ENCODE assay signal across 9 mouse cellular contexts in the genomic region with DNA sequence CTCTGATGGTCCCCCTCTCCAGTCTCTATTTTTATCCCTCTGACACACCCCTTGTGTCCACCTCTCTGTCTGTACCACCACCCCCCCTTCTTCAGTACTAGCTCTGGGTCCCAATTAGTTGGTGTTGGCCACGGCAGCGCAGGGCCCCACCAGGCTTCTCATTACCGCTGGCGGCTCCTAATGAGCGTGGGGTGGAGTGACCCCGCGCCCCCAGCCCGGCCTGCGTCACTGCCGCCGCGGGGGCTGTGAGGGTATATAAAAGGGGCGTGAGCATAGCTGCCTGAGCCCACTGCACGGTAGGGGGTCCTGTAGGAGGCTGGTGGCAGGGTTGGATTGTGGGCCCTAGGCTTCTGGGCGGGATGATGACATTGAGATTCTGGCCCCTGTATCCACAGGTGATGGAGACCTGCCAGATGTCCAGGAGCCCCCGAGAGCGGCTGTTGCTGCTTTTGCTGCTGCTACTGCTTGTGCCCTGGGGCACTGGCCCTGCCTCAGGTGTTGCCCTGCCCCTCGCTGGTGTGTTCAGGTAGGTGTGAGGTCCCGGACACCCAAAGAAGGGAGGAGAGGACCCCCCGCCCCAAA. TPM values are rescaled to one million over a fixed set of nuclear protein-coding genes. Genes with fewer than 3 reads are reported as not detected.
DNase-seq lines count a peak whose midpoint lies in the region; ATAC-seq and TF ChIP-seq lines count a peak whose summit lies in the region.
"Had no signal": no experiment of that assay in that cellular context is flagged by ENCODE, and none has a peak within 500 bp of the region (broad histone marks: within the 10 kb centered on the region; RNA-seq: fewer than 3 reads in every experiment).

Gene Pth2, plus strand, starts transcription at position 100 of the 582 bp plus-strand sequence.

- H3K4me3 ChIP-seq in cerebellum, adult 2 months (replicated peaks; ENCODE audit: insufficient read depth, low read depth, low read length), result no peak within 1 kb of the TSS
- peak within 1 kb of the TSS; percentile 78 for H3K4me3 ChIP-seq in megakaryocyte, embryonic 14.5 days (replicated peaks)
- H3K4me3 ChIP-seq in liver, embryonic 14.5 days (ENCODE audit: insufficient read depth in 1 of 2, low read depth in 2 of 2, low read length in 2 of 2), result peak within 1 kb of the TSS in 1 of 2 experiments; percentile 9; a peak in 2 of 4 replicates
- peak within 1 kb of the TSS; percentile 15; the same call in 1 of the 2 replicates for H3K4me3 ChIP-seq in stomach, postnatal 0 days (ENCODE audit: low read depth, low read length)

- WGBS in cerebellum, adult 2 months, result 18% methylated on average over 20 of the region's 20 CpGs
- 21% methylated on average over 19 of the region's 20 CpGs for WGBS in liver, embryonic 14.5 days (ENCODE audit: insufficient replicate concordance)
- 27% methylated on average over 19 of the region's 20 CpGs for WGBS in stomach, postnatal 0 days

- no peaks in the 10 kb centered on the region for H3K9me3 ChIP-seq in megakaryocyte, embryonic 14.5 days
- no peaks in the 10 kb centered on the region for H3K9me3 ChIP-seq in liver, embryonic 14.5 days (ENCODE audit: control insufficient read depth, low read length)
- no peaks in the 10 kb centered on the region for H3K9me3 ChIP-seq in stomach, postnatal 0 days (ENCODE audit: control insufficient read depth, low read length)

- peaks cover 11% of the 10 kb centered on the region for H3K4me1 ChIP-seq in cerebellum, adult 2 months (ENCODE audit: control insufficient read depth, insufficient read depth, low read length)
- peaks cover 48% of the 10 kb centered on the region for H3K4me1 ChIP-seq in megakaryocyte, embryonic 14.5 days
- H3K4me1 ChIP-seq in liver, embryonic 14.5 days (replicated peaks; ENCODE audit: control insufficient read depth in 2 of 2, insufficient read depth in 2 of 2, low read length in 1 of 2), result no peaks in the 10 kb centered on the region; a peak in 1 of 4 replicates
- peaks cover 6% of the 10 kb centered on the region for H3K4me1 ChIP-seq in stomach, postnatal 0 days (replicated peaks; ENCODE audit: control insufficient read depth, insufficient read depth)

- ATAC-seq in megakaryocyte, adult 5-6 weeks (ENCODE audit: poor library complexity, severe bottlenecking), result no peak
- ATAC-seq in liver, embryonic 14.5 days (ENCODE audit: insufficient read depth), result no peak
- ATAC-seq in stomach, postnatal 0 days (ENCODE audit: low FRiP score, low TSS enrichment), result no peak

- DNase-seq in cerebellum, adult 11-12 months, result peak; percentile 71
- DNase-seq in cerebellum, adult 2 months, result no peak
- DNase-seq in liver, embryonic 14.5 days (ENCODE audit: low read depth in 3 of 3, low spot score in 3 of 3), result no peak
- DNase-seq in stomach, postnatal 0 days (ENCODE audit: low spot score), result no peak
- no peak for DNase-seq in cerebellum, postnatal 4 days (ENCODE audit: low spot score in 2 of 2)
- DNase-seq in urinary bladder, postnatal 14 days (ENCODE audit: low spot score), result no peak
- DNase-seq: kidney, adult 8-10 months had no signal

- H3K4me2 ChIP-seq in liver, embryonic 14.5 days (ENCODE audit: low read depth), result peak within 1 kb of the TSS; percentile 51
- no peak within 1 kb of the TSS for H3K4me2 ChIP-seq in stomach, postnatal 0 days (replicated peaks; ENCODE audit: low read depth)

- no peak for TF ChIP-seq POLR2A in cerebellum, adult 2 months (IDR thresholded peaks at IDR 0.05; ENCODE audit: borderline replicate concordance, insufficient read depth, low read length)

- TF ChIP-seq CTCF in cerebellum, adult 2 months (IDR thresholded peaks at IDR 0.05; ENCODE audit: borderline replicate concordance, insufficient read depth, low read depth, low read length), result no peak
- TF ChIP-seq CTCF in liver, embryonic 14.5 days (IDR thresholded peaks at IDR 0.05; ENCODE audit: low read depth), result no peak
- TF ChIP-seq CTCF in stomach, postnatal 0 days (IDR thresholded peaks at IDR 0.05; ENCODE audit: low read depth), result no peak

- no peak within 1 kb of the TSS for H3K9ac ChIP-seq in liver, embryonic 14.5 days (replicated peaks)
- no peak within 1 kb of the TSS for H3K9ac ChIP-seq in stomach, postnatal 0 days (ENCODE audit: low read length)

- H3K27ac ChIP-seq in cerebellum, adult 2 months (ENCODE audit: insufficient read depth, low read length), result no peak within 1 kb of the TSS
- H3K27ac ChIP-seq in liver, embryonic 14.5 days, result no peak within 1 kb of the TSS
- H3K27ac ChIP-seq in stomach, postnatal 0 days (replicated peaks), result no peak within 1 kb of the TSS

- no peak for TF ChIP-seq EP300 in liver, embryonic 14.5 days (IDR thresholded peaks at IDR 0.05; ENCODE audit: low read depth)
- TF ChIP-seq EP300 in stomach, postnatal 0 days (optimal IDR thresholded peaks at IDR 0.05), result no peak

- H3K27me3 ChIP-seq in cerebellum, adult 2 months (ENCODE audit: control insufficient read depth, insufficient read depth, low read length), result no peaks in the 10 kb centered on the region
- H3K27me3 ChIP-seq in megakaryocyte, embryonic 14.5 days (replicated peaks), result peaks cover 99% of the 10 kb centered on the region
- H3K27me3 ChIP-seq in liver, embryonic 14.5 days (ENCODE audit: control insufficient read depth, insufficient read depth, low read length), result peaks cover 85% of the 10 kb centered on the region
- peaks cover 29% of the 10 kb centered on the region; the same call in 1 of the 2 replicates for H3K27me3 ChIP-seq in stomach, postnatal 0 days (ENCODE audit: control insufficient read depth, insufficient read depth, low read length)

- H3K36me3 ChIP-seq in megakaryocyte, embryonic 14.5 days (replicated peaks; ENCODE audit: low read length), result no peaks in the 10 kb centered on the region
- no peaks in the 10 kb centered on the region for H3K36me3 ChIP-seq in liver, embryonic 14.5 days (replicated peaks; ENCODE audit: control insufficient read depth, insufficient read depth, low read depth)
- H3K36me3 ChIP-seq in stomach, postnatal 0 days (ENCODE audit: control insufficient read depth, insufficient read depth, low read length), result no peaks in the 10 kb centered on the region

RNA-seq across cellular contexts. Expression of gene Pth2, which starts in this region (rescaled TPM):
- polyA plus RNA-seq in cerebellum, adult 2 months (2012; rRNA removed), result not detected in 2 replicates
- not detected in 2 replicates for polyA plus RNA-seq in megakaryocyte, embryonic 14.5 days (2012; ENCODE audit: insufficient read depth, low replicate concordance)
- not detected in 2 replicates for total RNA-seq in megakaryocyte, adult 5-6 weeks (2015)
- not detected in 2 replicates for total RNA-seq in megakaryocyte, adult 5-6 weeks (2017)
- polyA plus RNA-seq in liver, embryonic 14.5 days (2012; rRNA removed), result not detected in 2 replicates
- not detected in 2 replicates for polyA plus RNA-seq in liver, embryonic 14.5 days (2014; fragmentation: Nextera tagmentation; extraction: Ambion mirVana)
- polyA plus RNA-seq in stomach, postnatal 0 days (2015; fragmentation: Nextera tagmentation; extraction: Ambion mirVana), result not detected in 2 replicates
